Mouse (Mus musculus): ENCODE data around the gene Arhgef10l. TPM values are rescaled to one million over a fixed set of nuclear protein-coding genes. Genes with fewer than 3 reads are reported as not detected.
"Not testable (repeated sequence)": the region's sequence is repeated elsewhere in the genome, so short reads cannot be mapped to it uniquely, and the experiment has no call there.

The Arhgef10l gene
- polyA plus RNA-seq, 1 experiment from 2014 or later = 27.7 TPM

- 83% methylated on average over 2 of the region's 2 CpGs for WGBS
- Histone ChIP-seq H3K4me2 (replicated peaks) (no peak overlapping the region), H3K36me3 (peaks cover 92% of the 10 kb centered on the region), H3K9me3 (0 out of 2 replicates have a peak, but pooled peaks cover 3% of the 10 kb centered on the region), H3K27me3 (no peaks in the 10 kb centered on the region), H3K27ac (no peak overlapping the region), H3K4me1 (replicated peaks) (0 out of 2 replicates have a peak, but pooled peaks cover 4% of the 10 kb centered on the region), H3K4me3 (replicated peaks) (no peak overlapping the region), H3K9ac (replicated peaks) (no peak overlapping the region)
- ATAC-seq = no peak
Measured at GRCm38 (mm10) chr4:140569394-140569793, 96.4 kb downstream of the Arhgef10l start.

DNA sequence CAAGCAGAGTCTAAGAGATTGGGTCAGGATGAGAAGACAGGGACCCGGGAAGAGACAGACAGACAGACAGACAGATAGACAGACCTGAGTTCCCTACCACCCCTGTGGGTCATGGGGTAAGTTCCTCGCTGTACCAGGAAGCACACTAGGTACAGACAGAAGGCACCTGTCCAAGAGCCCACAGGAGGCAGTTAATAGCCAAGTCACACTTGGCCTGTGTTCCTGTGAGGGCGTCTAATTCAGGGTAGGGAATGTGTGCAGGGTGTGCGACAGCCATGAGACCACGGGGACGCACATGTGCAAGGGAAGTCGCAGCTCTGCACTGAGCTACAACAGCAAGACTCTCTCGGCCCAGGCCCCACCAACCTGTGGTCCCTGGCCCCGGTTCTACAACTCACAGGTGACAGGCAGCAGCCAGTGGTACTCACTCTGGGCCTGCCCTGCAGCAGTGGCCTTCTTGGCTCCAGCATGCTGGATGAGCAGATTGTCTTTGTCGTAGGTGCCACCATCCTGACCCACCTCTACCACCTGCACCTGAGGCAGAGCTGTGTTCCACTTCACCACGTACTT is 97.8 kb downstream of the Arhgef10l start:
- Histone ChIP-seq H3K4me1 (replicated peaks) (0 out of 2 replicates have a peak, but pooled peaks cover 4% of the 10 kb centered on the region), H3K27me3 (no peaks in the 10 kb centered on the region), H3K9me3 (0 out of 2 replicates have a peak, but pooled peaks cover 3% of the 10 kb centered on the region), H3K4me3 (replicated peaks) (no peak overlapping the region), H3K36me3 (peaks cover 93% of the 10 kb centered on the region), H3K27ac (no peak overlapping the region), H3K9ac (replicated peaks) (no peak overlapping the region), H3K4me2 (replicated peaks) (no peak overlapping the region)
- no peak for ATAC-seq
- 98% methylated on average over 11 of the region's 11 CpGs for WGBS

DNA sequence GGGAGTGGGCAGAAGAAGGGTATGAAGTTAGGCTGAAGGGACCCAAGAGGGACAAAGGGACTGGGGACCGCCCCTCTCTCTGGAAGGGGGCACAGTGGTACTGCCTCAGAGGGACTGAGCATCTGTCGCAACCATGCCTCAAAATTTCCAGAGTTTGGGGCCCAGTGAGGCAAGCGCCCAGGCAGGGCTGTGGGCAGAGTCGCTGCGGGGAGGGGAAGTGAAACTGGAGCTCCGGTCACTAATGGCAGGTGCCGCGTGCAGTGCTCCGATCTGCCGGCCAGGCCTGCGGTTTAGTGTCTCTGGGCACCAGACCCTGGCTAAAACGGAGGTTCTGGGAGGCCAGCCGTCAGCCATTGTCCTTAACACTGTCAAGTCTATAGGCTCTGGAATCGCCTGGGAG is 99.0 kb downstream of the Arhgef10l start:
- H3K36me3 ChIP-seq = peaks cover 93% of the 10 kb centered on the region
- no peaks in the 10 kb centered on the region for H3K27me3 ChIP-seq
- 92% methylated on average over 14 of the region's 14 CpGs for WGBS
- no peak overlapping the region for H3K4me3 ChIP-seq (replicated peaks)
- H3K9ac ChIP-seq (replicated peaks) = no peak overlapping the region
- H3K4me1 ChIP-seq (replicated peaks) = 0 out of 2 replicates have a peak, but pooled peaks cover 4% of the 10 kb centered on the region
- H3K4me2 ChIP-seq (replicated peaks) = no peak overlapping the region
- H3K27ac ChIP-seq = no peak overlapping the region
- H3K9me3 ChIP-seq = peaks cover 3% of the 10 kb centered on the region; the same call in 1 of the 2 replicates
- ATAC-seq = no peak

DNA sequence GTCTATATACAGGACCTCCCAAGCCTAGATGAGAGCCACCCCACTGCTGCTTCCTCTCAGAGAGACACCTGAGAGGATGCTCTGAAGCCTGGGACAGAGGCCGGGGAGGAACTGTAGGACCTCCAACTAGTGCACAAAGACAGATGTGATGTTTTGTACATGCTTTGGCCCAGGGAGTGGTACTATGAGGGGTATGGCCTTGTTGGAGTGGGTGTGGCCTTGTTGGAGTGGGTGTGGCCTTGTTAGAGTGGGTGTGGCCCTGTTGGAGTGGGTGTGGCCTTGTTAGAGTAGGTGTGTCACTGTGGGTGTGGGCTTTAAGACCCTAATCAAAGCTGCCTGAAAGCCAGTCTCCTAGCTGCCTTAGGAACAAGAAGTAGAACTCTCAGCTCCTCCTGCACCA is 101.4 kb downstream of the Arhgef10l start:
- not testable (repeated sequence) for H3K9me3 ChIP-seq; H3K9ac ChIP-seq (replicated peaks); H3K27me3 ChIP-seq; ATAC-seq; H3K4me2 ChIP-seq (replicated peaks); H3K27ac ChIP-seq; H3K4me1 ChIP-seq (replicated peaks); H3K4me3 ChIP-seq (replicated peaks)
- 89% methylated on average over 1 of the region's 1 CpGs for WGBS
- H3K36me3 ChIP-seq = peaks cover 97% of the 10 kb centered on the region

- WGBS = 81% methylated on average over 10 of the region's 10 CpGs
Measured at GRCm38 (mm10) chr4:140562461-140563178, 103.2 kb downstream of the Arhgef10l start.

GRCm38 (mm10) chr4:140561744-140562143 is 104.1 kb downstream of the Arhgef10l start:
- no peak overlapping the region for H3K9ac ChIP-seq (replicated peaks)
- H3K4me3 ChIP-seq (replicated peaks) = no peak overlapping the region
- H3K36me3 ChIP-seq = peaks cover 92% of the 10 kb centered on the region
- 0 out of 2 replicates have a peak, but pooled peaks cover 3% of the 10 kb centered on the region for H3K4me1 ChIP-seq (replicated peaks)
- no peak overlapping the region for H3K27ac ChIP-seq
- no peak for ATAC-seq
- no peaks in the 10 kb centered on the region for H3K27me3 ChIP-seq
- peaks cover 6% of the 10 kb centered on the region for H3K9me3 ChIP-seq
- 98% methylated on average over 3 of the region's 3 CpGs for WGBS
- H3K4me2 ChIP-seq (replicated peaks) = no peak overlapping the region

More at GRCm38 (mm10) chr4:140562461-140563178, 103.2 kb downstream of the Arhgef10l start:
- Histone ChIP-seq H3K4me1 (replicated peaks) (0 out of 2 replicates have a peak, but pooled peaks cover 4% of the 10 kb centered on the region), H3K4me3 (replicated peaks) (no peak overlapping the region), H3K27ac (no peak overlapping the region), H3K4me2 (replicated peaks) (no peak overlapping the region), H3K36me3 (peaks cover 93% of the 10 kb centered on the region), H3K9me3 (peaks cover 9% of the 10 kb centered on the region), H3K9ac (replicated peaks) (no peak overlapping the region), H3K27me3 (no peaks in the 10 kb centered on the region)
- peak; percentile 42; the same call in 1 of the 2 replicates for ATAC-seq

DNA sequence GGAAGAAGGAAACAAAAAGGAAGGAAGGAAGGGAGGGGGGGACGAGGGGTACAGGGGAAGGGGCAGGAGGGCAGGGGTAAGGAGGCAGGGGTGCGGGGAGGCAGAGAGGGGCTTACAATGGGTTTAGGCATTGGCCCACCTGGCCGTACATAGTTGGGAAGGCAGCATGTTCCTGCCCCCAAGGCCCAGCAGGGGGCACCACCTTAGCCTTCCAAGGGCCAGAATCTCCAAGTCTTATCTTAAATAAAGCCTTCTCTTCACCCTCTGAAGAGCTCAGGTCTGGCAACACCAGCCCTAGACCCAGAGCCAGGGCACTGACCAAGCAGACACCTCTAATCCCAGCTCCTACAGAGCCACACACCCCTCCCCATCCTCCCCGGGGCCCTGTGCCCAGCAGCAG is 106.0 kb downstream of the Arhgef10l start:
- Histone ChIP-seq H3K4me1 (replicated peaks) (no peaks in the 10 kb centered on the region), H3K36me3 (peaks cover 86% of the 10 kb centered on the region), H3K9me3 (peaks cover 6% of the 10 kb centered on the region), H3K9ac (replicated peaks) (no peak overlapping the region), H3K27me3 (no peaks in the 10 kb centered on the region), H3K4me2 (replicated peaks) (no peak overlapping the region), H3K4me3 (replicated peaks) (no peak overlapping the region), H3K27ac (no peak overlapping the region)
- 86% methylated on average over 4 of the region's 4 CpGs for WGBS
- no peak for ATAC-seq

GRCm38 (mm10) chr4:140558193-140558592 is 107.6 kb downstream of the Arhgef10l start:
- 86% methylated on average over 5 of the region's 5 CpGs for WGBS
- Histone ChIP-seq H3K4me2 (replicated peaks) (no peak overlapping the region), H3K36me3 (peaks cover 85% of the 10 kb centered on the region)

DNA sequence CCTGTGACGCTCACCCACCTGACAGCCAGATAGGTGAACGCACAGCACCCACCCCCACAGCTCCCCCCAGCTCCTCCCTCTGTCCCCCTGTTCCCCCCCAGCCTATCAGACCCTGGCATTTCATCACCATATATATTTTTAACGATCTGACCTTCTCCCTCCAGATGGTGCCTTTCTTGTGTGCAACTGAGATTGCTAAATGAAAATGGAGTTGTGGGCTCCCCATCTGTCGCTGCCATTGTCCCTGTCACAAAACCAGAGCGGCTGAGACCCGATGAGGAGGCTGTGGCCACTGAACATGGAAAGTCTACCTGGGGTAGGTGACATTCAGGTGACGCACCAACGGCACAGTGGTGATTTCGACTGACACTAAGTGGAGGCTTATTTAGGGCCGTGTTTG is 109.3 kb downstream of the Arhgef10l start:
- Histone ChIP-seq H3K9ac (replicated peaks) (peak overlapping the region; percentile 8; the same call in 1 of the 2 replicates), H3K27me3 (no peaks in the 10 kb centered on the region), H3K9me3 (peaks cover 4% of the 10 kb centered on the region), H3K27ac (peak overlapping the region; percentile 22), H3K4me2 (replicated peaks) (no peak overlapping the region), H3K36me3 (peaks cover 85% of the 10 kb centered on the region), H3K4me3 (replicated peaks) (no peak overlapping the region), H3K4me1 (replicated peaks) (no peaks in the 10 kb centered on the region)
- ATAC-seq = no peak
- 85% methylated on average over 10 of the region's 10 CpGs for WGBS

More at GRCm38 (mm10) chr4:140558193-140558592, 107.6 kb downstream of the Arhgef10l start:
- Histone ChIP-seq H3K27me3 (no peaks in the 10 kb centered on the region), H3K27ac (no peak overlapping the region), H3K4me3 (replicated peaks) (no peak overlapping the region), H3K9me3 (peaks cover 6% of the 10 kb centered on the region), H3K9ac (replicated peaks) (no peak overlapping the region), H3K4me1 (replicated peaks) (no peaks in the 10 kb centered on the region)
- no peak for ATAC-seq

GRCm38 (mm10) chr4:140555273-140555672 is 110.5 kb downstream of the Arhgef10l start:
- Histone ChIP-seq H3K4me1 (replicated peaks) (no peaks in the 10 kb centered on the region), H3K36me3 (peaks cover 86% of the 10 kb centered on the region), H3K4me3 (replicated peaks) (no peak overlapping the region), H3K27ac (no peak overlapping the region), H3K4me2 (replicated peaks) (no peak overlapping the region), H3K9me3 (no peaks in the 10 kb centered on the region), H3K27me3 (no peaks in the 10 kb centered on the region), H3K9ac (replicated peaks) (no peak overlapping the region)
- WGBS = 46% methylated on average over 7 of the region's 7 CpGs
- ATAC-seq = 0 out of 2 replicates have a peak, but pooled peaks have one; percentile 15

- Histone ChIP-seq H3K4me1 (replicated peaks) (no peaks in the 10 kb centered on the region), H3K9ac (replicated peaks) (no peak overlapping the region), H3K36me3 (peaks cover 85% of the 10 kb centered on the region), H3K27me3 (no peaks in the 10 kb centered on the region), H3K9me3 (no peaks in the 10 kb centered on the region), H3K4me3 (replicated peaks) (no peak overlapping the region), H3K27ac (no peak overlapping the region), H3K4me2 (replicated peaks) (no peak overlapping the region)
- ATAC-seq = no peak
- WGBS = 89% methylated on average over 4 of the region's 4 CpGs
Measured at GRCm38 (mm10) chr4:140554552-140554951, 111.3 kb downstream of the Arhgef10l start.

GRCm38 (mm10) chr4:140551766-140552165 is 114.0 kb downstream of the Arhgef10l start:
- H3K27ac ChIP-seq = no peak overlapping the region
- H3K4me3 ChIP-seq (replicated peaks) = no peak overlapping the region
- H3K9me3 ChIP-seq = no peaks in the 10 kb centered on the region
- H3K36me3 ChIP-seq = peaks cover 84% of the 10 kb centered on the region
- H3K9ac ChIP-seq (replicated peaks) = no peak overlapping the region
- H3K4me1 ChIP-seq (replicated peaks) = peaks cover 4% of the 10 kb centered on the region; the same call in 1 of the 2 replicates
- no peak for ATAC-seq
- no peaks in the 10 kb centered on the region for H3K27me3 ChIP-seq
- 94% methylated on average over 17 of the region's 17 CpGs for WGBS
- no peak overlapping the region for H3K4me2 ChIP-seq (replicated peaks)
